Mouse (Mus musculus) bone marrow macrophage, adult 2 months (primary cell): Measurements from ENCODE around the gene Kdm1b.

ENCODE experiments used
- CTCF ChIP-seq: IDR thresholded peaks from 2 replicates; pipeline ENCODE4 v1.5.1; 2012; ENCODE audit warnings: low read depth, mild to moderate bottlenecking, low read length, moderate library complexity
- POLR2A ChIP-seq: IDR thresholded peaks from 2 replicates; pipeline ENCODE4 v1.6.1; 2012; ENCODE audit warnings: mild to moderate bottlenecking, low read depth, low read length, borderline replicate concordance

GRCm38 (mm10) chr13:47134836-47135235 lies 91.5 kb downstream of the Kdm1b start:
- TF ChIP-seq CTCF (no peak), POLR2A (no peak)
